Mouse (Mus musculus): ENCODE results near the gene Gabrq.

Gabrq gene

GRCm38 (mm10) chrX:72824776-72825588, at the start of gene Gabrq:
Gene Gabrq, plus strand, starts transcription at chrX:72825178.
- peak; percentile 49 to 60 for DNase-seq

DNA sequence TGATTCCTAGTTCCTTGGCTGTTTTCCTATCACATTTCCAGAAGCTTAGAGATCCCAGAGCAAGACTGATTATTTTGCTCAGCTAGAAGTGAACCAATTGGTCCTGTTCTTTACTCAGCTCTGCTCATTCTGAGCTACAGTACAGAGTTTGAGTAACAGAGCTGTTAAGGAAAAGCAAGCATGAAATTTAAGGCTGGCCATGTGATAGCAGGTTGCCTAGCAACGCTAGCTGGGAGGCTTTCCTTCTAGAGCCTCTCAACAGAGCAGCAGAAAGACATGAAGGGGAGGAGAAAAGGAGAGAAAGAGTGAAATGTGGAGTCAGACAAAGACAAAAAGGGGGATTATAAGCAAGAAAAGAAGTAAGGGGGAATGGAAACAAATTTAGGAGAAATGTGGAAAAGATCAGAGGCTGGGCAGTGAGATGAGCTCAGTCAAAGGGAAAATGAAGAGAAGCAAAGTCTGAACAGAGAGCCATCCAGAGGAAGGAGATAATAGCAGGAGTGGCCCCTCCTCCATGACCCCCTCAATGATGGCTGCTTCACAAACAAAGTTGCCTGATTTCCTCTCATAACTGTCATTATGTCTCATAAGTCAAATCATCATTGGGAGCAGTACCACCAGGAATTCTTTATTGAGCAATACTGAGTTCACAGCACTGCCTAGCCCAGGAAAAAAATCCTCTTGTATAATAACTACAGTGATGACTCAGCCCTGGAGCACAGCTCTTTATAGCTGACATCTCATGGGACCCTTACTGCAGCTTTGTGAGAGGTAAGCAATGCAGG, 36.0 kb upstream of the Gabrq start:
- DNase-seq: no peak

DNA sequence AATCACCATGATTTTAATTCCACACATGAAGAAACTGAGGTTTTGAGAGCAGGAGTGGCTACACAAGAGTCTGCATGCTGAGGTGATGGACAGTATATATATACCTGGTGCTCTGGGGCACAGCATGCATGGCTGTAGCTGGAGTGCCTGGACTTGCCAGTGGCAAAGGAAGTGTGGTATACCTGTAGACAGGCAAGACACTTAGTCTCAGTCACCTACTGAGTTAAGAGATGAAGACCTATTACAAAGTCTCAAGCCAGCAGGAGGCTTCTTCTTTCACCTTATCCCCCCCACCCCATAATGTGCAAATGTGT, 35.5 kb upstream of the Gabrq start:
- no peak for DNase-seq

- DNase-seq: peak; percentile 83 to 85
Observed at GRCm38 (mm10) chrX:72819594-72819993, 5.4 kb upstream of the Gabrq start.

GRCm38 (mm10) chrX:72823310-72823709, 1.7 kb upstream of the Gabrq start:
- DNase-seq: no peak

GRCm38 (mm10) chrX:72825589-72825905, 569 bp downstream of the Gabrq start:
- DNase-seq: no peak
